Mouse (Mus musculus) CD4-positive, CD25-positive, alpha-beta regulatory T cell, adult 4 months (primary cell): Measurements from ENCODE around the gene Flt3. TPM values are rescaled to one million over a fixed set of nuclear protein-coding genes. Genes with fewer than 3 reads are reported as not detected.
A peak's percentile ranks its signal among the peaks of the same experiment; 100 is the strongest.

Source experiments
- ATAC-seq: one replicate; pipeline ENCODE4 v1.8.0; 2017
- polyA plus RNA-seq, 2 experiments: library from polyadenylated mRNA; unstranded; fragments of 100-300 nt; shearing (Covaris generic); gene quantifications; one replicate each; pipeline ENCODE4 v1.2.1; 2017

Gene Flt3
- polyA plus RNA-seq = under 1 TPM in 1 of 2 experiments, not detected in 1; 0.37 TPM

DNA sequence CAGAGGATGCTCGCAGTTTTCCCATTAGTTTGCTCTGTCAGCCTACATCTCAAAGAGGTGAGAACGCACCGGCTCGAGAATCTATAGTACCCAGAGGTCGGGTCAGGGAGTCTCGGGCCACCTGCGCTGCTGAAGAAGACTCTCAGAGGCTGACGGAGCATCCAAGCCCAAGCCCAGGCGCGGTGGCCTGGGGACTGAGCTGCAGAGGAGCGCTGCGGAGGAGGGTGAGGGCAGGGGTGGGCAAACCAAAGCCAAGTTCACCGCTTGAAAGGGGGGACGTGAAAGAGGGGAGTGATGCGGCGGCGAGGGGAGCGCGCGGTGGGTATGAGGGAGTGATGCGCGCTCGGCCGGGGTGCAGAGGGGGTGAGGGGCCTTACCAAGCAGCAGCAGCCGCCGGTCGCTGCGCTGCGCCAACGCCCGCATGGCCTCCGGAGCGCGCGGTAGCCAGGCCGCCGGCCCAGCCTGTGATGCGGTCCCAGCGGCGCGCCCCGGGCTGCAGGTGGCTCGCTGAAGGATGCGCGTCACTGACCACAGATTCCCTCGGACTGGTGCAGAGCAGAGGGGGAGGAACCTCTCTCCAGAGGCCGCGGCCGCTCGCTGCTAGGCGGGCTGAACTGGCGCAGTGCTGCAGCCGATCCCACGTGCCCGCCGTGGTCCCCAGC is at the start of gene Flt3:
Flt3 (minus strand) TSS at position 647 of the 662 bp plus-strand sequence.
- no peak for ATAC-seq

GRCm38 (mm10) chr5:147448933-147449332 is 48.6 kb upstream of the Flt3 start:
- ATAC-seq = peak; percentile 82

DNA sequence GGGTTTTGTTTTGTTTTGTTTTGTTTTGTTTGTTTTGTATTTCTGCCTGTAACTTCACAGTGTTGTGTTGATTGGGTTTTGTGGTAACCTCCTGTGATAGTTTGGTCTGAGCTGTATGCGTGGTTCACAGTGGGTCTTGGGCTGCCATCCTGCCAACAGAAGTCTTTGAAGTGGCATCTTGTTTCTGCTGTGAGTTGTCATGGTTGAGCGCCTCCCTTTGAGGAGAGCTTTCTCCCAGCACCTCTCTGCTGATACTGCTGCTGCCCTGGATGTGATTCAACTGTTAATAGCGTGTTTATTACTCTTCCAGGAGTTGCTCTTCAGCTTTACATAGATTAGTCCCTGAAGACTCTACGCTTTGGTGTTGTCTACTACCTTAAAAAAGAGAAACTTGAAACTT is 48.2 kb upstream of the Flt3 start:
- ATAC-seq = peak; percentile 64

- no peak for ATAC-seq
Observed at GRCm38 (mm10) chr5:147445252-147445651, 45.0 kb upstream of the Flt3 start.

- ATAC-seq = no peak
Observed at GRCm38 (mm10) chr5:147444757-147445156, 44.5 kb upstream of the Flt3 start.

GRCm38 (mm10) chr5:147444298-147444697 is 44.0 kb upstream of the Flt3 start:
- no peak for ATAC-seq

- no peak for ATAC-seq
Observed at GRCm38 (mm10) chr5:147442741-147443140, 42.5 kb upstream of the Flt3 start.

DNA sequence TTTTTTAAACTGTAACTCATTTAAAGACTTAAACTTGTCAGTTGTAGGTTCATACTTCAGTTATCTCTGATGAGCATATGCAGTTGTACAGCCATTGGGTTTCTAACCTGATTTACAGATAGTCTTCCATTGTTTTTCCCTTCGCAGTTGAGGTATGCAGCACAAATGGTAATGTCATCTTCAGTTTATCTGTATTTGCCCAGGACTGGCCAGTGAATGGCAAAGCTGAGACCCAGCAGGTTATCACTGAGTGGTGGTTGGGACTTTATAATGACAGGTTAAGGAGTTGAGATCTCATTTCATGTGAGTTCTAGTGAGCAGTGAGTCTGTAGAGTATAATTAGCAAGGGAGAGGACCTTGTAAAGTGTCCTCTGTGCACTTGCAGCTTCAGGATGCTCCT is 41.7 kb upstream of the Flt3 start:
- no peak for ATAC-seq

- no peak for ATAC-seq
Observed at GRCm38 (mm10) chr5:147440996-147441507, 40.8 kb upstream of the Flt3 start.

DNA sequence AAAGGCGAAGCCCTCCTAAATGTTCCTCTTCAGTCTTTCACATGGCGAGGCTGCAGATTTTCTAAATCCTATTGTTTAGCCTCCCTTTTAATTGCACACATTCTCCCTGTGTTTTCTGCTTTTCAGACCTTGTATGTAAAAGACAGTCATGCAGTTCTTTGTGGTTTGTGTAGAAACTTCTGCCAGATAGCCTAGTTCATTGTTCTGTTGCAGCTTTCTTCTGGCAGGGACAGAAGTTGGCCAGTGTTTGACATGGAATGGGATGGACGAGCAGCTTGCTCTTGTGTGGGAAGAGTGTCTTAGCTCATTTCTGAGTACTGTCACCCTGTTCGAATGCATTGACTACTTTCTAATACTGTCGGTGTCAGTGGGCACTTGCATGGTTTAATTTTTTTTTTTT is 36.2 kb upstream of the Flt3 start:
- no peak for ATAC-seq

GRCm38 (mm10) chr5:147435751-147436150 is 35.5 kb upstream of the Flt3 start:
- no peak for ATAC-seq

- no peak for ATAC-seq
Observed at GRCm38 (mm10) chr5:147435224-147435623, 34.9 kb upstream of the Flt3 start.

DNA sequence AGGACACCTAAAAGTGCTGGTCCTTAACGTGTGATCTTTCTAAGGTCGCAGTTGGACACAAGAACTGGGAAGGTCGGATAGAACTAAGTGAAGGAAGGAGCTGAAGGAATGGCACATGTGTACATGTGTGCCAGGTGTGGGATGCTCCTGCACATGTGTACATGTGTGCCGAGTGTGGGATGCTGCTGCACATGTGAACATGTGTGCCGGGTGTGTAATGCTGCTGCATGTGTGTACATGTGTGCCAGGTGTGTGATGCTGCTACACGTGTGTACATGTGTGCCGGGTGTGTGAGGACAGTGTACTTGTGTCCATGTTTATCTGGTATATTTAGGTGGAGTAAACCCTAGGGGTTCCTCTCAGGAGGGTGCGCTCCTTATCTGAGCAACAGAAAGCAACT is 32.6 kb upstream of the Flt3 start:
- no peak for ATAC-seq

DNA sequence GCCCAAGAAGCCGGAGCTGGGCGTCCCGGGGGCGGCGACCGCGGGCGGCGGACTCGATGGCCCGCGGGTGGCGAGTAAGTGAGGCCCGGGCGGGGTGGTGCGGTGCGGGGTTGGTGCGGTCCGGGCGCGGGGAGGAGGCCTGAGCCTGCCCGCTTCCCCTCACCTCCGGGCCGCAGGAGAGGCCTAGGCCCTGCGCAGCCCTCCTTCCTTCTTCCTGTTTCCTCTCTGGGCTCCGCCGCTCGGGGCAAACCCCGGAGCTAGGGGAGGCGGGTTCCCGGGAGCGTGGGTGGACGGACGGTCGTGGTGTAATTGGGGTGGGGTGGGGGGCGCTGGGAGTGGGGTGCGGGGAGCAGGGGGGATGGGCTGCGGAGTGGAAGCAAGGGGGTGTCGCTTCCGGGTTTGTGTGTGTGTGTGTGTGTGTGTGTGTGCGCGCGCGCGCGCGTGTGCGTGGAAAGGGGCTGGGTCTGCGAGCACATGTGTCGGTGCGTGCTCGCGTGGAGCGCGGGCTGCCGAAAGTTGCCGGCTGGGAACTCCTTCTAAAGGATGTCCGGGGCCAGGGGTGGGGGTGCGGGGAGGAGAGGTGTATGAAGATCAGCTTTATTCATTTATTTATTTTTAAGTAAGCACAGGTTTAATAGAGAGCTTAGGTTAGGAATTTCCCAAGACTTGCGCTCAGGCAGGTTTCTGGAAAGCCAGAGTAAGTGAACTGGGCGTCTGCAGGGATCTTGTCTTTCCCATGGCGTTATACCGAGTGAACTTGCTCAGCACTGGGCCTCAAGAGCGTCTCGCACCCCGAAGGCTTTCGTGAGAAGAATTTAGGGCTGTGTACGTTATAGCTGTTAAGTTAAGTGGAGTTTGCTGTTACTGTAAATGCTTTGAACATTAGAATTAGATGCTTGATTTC is 30.9 kb upstream of the Flt3 start:
- ATAC-seq = peak; percentile 61

DNA sequence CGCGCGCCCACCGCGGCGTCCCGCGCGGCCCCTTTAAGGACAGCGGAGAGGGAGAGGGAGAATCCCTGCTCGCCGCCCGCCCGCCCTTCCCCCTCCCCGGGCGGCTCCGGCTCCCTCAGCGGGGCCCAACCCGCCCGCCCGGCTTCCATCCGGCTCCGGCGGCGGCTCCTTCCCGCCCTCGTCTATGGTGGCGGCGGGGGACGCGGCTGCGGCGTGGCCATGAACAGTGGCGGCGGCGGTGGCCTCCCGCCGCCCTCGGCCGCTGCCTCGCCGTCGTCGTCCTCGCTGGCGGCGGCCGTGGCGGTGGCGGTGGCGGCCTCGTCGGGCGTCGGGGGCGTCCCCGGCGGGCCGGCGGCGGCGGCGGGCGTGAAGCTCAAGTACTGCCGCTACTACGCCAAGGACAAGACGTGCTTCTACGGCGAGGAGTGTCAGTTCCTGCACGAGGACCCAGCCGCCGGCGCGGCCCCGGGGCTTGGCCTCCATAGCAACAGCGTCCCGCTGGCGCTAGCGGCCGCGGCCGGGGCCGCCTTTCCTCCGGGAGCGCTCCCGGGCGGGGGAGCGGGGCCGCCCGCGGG is 30.2 kb upstream of the Flt3 start:
- ATAC-seq = peak; percentile 17

GRCm38 (mm10) chr5:147429535-147430305 is 29.4 kb upstream of the Flt3 start, which contains the start of gene Pan3:
Pan3 (plus strand) TSS chr5:147430161.
- peak; percentile 67 for ATAC-seq

DNA sequence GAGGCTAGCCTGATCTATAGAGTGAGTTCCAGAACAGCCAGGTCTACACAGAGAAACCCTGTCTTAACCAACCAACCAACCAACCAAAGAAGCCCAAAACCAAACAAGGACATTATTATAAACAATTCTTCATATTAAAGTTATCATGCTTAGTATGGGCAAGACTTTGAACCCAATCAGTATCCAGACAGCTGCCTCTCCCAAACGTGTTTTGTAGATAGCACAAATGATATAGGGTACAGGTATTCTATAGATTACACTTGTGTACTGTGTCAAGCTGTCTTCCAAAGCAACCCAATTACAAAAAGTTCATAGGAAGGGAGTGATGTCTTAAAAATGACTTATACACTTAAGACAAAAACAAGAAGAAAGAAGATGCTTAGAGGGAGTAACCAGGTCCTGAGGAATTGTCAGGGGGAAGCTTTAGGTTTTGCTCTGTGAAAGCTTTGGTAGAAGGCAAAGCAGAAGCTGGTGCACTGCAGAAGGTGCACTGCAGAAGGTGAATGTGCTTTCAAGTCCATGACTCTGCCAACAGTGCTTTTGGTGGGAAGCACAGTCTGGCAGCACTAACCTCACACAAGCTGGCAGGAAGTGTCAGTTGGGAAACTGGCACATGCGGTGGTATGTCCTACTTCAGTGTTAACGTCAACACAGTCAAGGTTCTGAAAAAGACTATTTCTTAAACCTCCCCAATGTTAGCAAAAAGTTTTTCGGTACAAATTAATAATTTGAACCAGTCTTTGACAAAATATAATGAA is 25.9 kb upstream of the Flt3 start:
- ATAC-seq = no peak

DNA sequence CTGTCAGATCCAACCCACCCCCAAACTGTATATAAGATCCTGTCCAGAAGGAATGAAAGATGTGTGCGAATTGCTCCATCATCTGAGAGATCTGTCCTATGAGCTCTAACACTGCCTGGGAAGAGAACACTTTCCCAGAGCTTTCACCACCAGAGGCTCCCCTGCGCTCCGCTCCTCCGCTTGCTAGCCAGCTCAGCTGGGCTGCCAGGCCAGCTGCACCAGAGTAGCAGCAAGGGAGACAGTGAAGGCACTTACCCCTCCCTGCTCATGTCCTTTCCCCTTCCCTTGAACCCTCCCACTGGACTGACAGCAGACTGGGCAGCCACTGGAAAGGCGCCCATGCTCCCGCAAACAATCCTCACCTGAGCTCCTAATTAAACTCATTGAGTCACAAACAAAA is 23.3 kb upstream of the Flt3 start:
- no peak for ATAC-seq

DNA sequence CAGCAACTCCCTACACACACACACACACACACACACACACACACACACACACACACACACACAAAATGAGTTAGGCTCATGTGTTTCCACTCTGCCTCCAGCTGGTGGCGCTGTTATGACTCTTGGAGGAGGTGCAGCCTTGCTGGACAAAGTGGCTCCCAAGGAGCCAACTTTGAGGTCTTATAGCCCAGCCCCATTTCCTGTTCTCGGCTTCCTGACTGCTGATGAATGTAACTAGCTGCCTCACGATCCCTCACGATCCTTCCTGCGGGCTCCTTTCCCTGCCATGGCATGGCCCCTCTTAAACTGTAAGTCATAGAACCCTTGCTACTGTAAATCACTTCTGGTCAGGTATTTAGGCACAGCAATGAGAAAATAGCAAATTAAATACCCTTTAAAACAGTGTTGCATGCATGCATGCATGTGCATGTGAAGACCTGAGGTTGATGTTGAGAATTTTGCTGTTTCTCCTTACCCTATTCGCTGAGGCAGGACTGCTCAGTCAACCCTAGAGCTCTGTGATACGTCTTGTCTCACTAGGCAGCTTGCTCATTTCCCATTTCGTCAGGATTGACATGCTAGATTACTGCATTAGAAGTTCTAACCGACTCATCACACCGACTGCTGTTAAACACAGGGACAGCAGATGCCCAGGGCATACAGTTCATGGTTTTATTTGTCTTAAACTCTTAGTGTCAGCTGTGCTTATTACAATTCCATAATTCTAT is 18.3 kb upstream of the Flt3 start:
- ATAC-seq = peak; percentile 97

- ATAC-seq = peak; percentile 22
Observed at GRCm38 (mm10) chr5:147417986-147418385, 17.7 kb upstream of the Flt3 start.

- no peak for ATAC-seq
Observed at GRCm38 (mm10) chr5:147410585-147410984, 10.3 kb upstream of the Flt3 start.
